Mouse (Mus musculus) lung, adult 2 months (tissue): Measurements from ENCODE around the gene Etv4. TPM values are rescaled to one million over a fixed set of nuclear protein-coding genes. Genes with fewer than 3 reads are reported as not detected.

Experiments
- DNase-seq: peaks from one replicate; pipeline ENCODE4 v3.0.0; 2022
- H3K4me1 ChIP-seq: fragments of 200-500 bp; 2 replicates; pipeline ENCODE4 v1.6.1; 2011; ENCODE audit warnings: low read length; ENCODE audit not compliant: control insufficient read depth, insufficient read depth
- H3K4me3 ChIP-seq: fragments of 200-500 bp; replicated peaks from 2 replicates; pipeline ENCODE3; 2011; ENCODE audit warnings: low read depth, mild to moderate bottlenecking, control low read depth, low read length; ENCODE audit errors: extremely low read depth
- CTCF ChIP-seq: fragments of 200-500 bp; IDR thresholded peaks from 2 replicates; pipeline ENCODE4 v1.5.1; 2011; ENCODE audit warnings: mild to moderate bottlenecking, low read length, control low read depth; ENCODE audit not compliant: insufficient read depth
- POLR2A ChIP-seq: fragments of 200-500 bp; IDR thresholded peaks from 2 replicates; pipeline ENCODE4 v1.6.1; 2011; ENCODE audit warnings: low read depth, mild to moderate bottlenecking, control low read depth, low read length, borderline replicate concordance; ENCODE audit errors: extremely low read depth
- WGBS: fragments of 180-500 bp; shearing (Covaris S2); methylation state at CpG from one replicate; pipeline ENCODE4 v1.1.7; 2018; 5-methylcytosine and 5-hydroxymethylcytosine counted together
- polyA plus RNA-seq: library from polyadenylated mRNA; depleted of rRNA; stranded (reverse); fragments of >200 nt; gene quantifications from 2 replicates; pipeline ENCODE4 v1.2.3, GENCODE M21; 2012

Etv4 gene
- polyA plus RNA-seq, 1 experiment = 0.95 TPM

- 70% methylated on average over 1 of the region's 1 CpGs for WGBS
- H3K4me3 ChIP-seq = no peak overlapping the region
- DNase-seq = no peak
- TF ChIP-seq CTCF = no peak
- TF ChIP-seq POLR2A = no peak
- H3K4me1 ChIP-seq = peaks cover 5% of the 10 kb centered on the region
Observed at GRCm38 (mm10) chr11:101787432-101787831, 2.3 kb upstream of the Etv4 start.

- H3K4me1 ChIP-seq = peaks cover 5% of the 10 kb centered on the region
- H3K4me3 ChIP-seq = no peak overlapping the region
- DNase-seq = no peak
- no peak for TF ChIP-seq CTCF
- no peak for TF ChIP-seq POLR2A
- WGBS = 58% methylated on average over 7 of the region's 7 CpGs
Observed at GRCm38 (mm10) chr11:101786651-101787050, 1.5 kb upstream of the Etv4 start.

- TF ChIP-seq POLR2A (no peak), CTCF (no peak)
- Histone ChIP-seq H3K4me1 (peaks cover 5% of the 10 kb centered on the region), H3K4me3 (no peak overlapping the region)
- WGBS = 8% methylated on average over 7 of the region's 7 CpGs
- DNase-seq = no peak
Observed at GRCm38 (mm10) chr11:101785852-101786205, 658 bp upstream of the Etv4 start.

- H3K4me3 ChIP-seq = peak overlapping the region; percentile 52
- no peak for DNase-seq
- under 1% methylated on average over 66 of the region's 67 CpGs for WGBS
- TF ChIP-seq POLR2A (no peak), CTCF (no peak)
- peaks cover 5% of the 10 kb centered on the region for H3K4me1 ChIP-seq
Observed at GRCm38 (mm10) chr11:101784488-101785142, 556 bp downstream of the Etv4 start.

GRCm38 (mm10) chr11:101784072-101784471 is 1.1 kb downstream of the Etv4 start:
- 8% methylated on average over 19 of the region's 19 CpGs for WGBS
- Histone ChIP-seq H3K4me3 (no peak overlapping the region), H3K4me1 (peaks cover 5% of the 10 kb centered on the region)
- DNase-seq = no peak
- TF ChIP-seq CTCF = no peak
- TF ChIP-seq POLR2A = no peak

- DNase-seq = no peak
- peaks cover 5% of the 10 kb centered on the region for H3K4me1 ChIP-seq
- TF ChIP-seq POLR2A = no peak
- no peak for TF ChIP-seq CTCF
- 28% methylated on average over 9 of the region's 9 CpGs for WGBS
- H3K4me3 ChIP-seq = no peak overlapping the region
Observed at GRCm38 (mm10) chr11:101783584-101783983, 1.6 kb downstream of the Etv4 start.

GRCm38 (mm10) chr11:101783135-101783534 is 2.0 kb downstream of the Etv4 start:
- no peak overlapping the region for H3K4me3 ChIP-seq
- 67% methylated on average over 1 of the region's 1 CpGs for WGBS
- no peak for TF ChIP-seq POLR2A
- no peak for TF ChIP-seq CTCF
- H3K4me1 ChIP-seq = peaks cover 5% of the 10 kb centered on the region
- DNase-seq = no peak

GRCm38 (mm10) chr11:101776846-101777245 is 8.3 kb downstream of the Etv4 start:
- DNase-seq = no peak
- Histone ChIP-seq H3K4me1 (no peaks in the 10 kb centered on the region), H3K4me3 (no peak overlapping the region)
- no peak for TF ChIP-seq CTCF
- TF ChIP-seq POLR2A = no peak
- 74% methylated on average over 4 of the region's 4 CpGs for WGBS

GRCm38 (mm10) chr11:101772449-101772848 is 12.7 kb downstream of the Etv4 start:
- H3K4me1 ChIP-seq = no peaks in the 10 kb centered on the region
- WGBS = 2% methylated on average over 16 of the region's 16 CpGs
- no peak overlapping the region for H3K4me3 ChIP-seq
- DNase-seq = peak; percentile 46
- TF ChIP-seq POLR2A (no peak), CTCF (no peak)

GRCm38 (mm10) chr11:101772027-101772426 is 13.1 kb downstream of the Etv4 start:
- TF ChIP-seq CTCF (no peak), POLR2A (no peak)
- Histone ChIP-seq H3K4me1 (no peaks in the 10 kb centered on the region), H3K4me3 (no peak overlapping the region)
- 11% methylated on average over 5 of the region's 5 CpGs for WGBS
- DNase-seq = no peak

GRCm38 (mm10) chr11:101770266-101770665 is 14.9 kb downstream of the Etv4 start:
- H3K4me3 ChIP-seq = no peak overlapping the region
- no peak for TF ChIP-seq CTCF
- no peak for TF ChIP-seq POLR2A
- no peaks in the 10 kb centered on the region for H3K4me1 ChIP-seq
- WGBS = 90% methylated on average over 12 of the region's 12 CpGs
- DNase-seq = no peak
